Mouse (Mus musculus) limb, embryonic 11.5 days (tissue): ENCODE measurements around the gene Jmjd8. TPM values are rescaled to one million over a fixed set of nuclear protein-coding genes. Genes with fewer than 3 reads are reported as not detected.

Source experiments
- ATAC-seq: fragments of 200-750 bp; cut with Nextera tagmentation; 2 replicates; pipeline ENCODE4 v1.8.0; 2017; ENCODE audit warnings: low read depth; ENCODE audit not compliant: insufficient number of reproducible peaks, low FRiP score, low TSS enrichment
- DNase-seq: peaks from one replicate; pipeline ENCODE4 v3.0.0-alpha.2; 2015; ENCODE audit warnings: low spot score
- H3K27ac ChIP-seq: fragments of 300-500 bp; sonication (generic); replicated peaks from 2 replicates; pipeline ENCODE4 v1.5.1; 2014; ENCODE audit warnings: low read depth, mild to moderate bottlenecking, low read length
- H3K27me3 ChIP-seq: fragments of 300-500 bp; sonication (generic); 2 replicates; pipeline ENCODE4 v1.6.1; 2014; ENCODE audit warnings: mild to moderate bottlenecking, low read length, mixed read lengths; ENCODE audit not compliant: control insufficient read depth, insufficient read depth
- H3K36me3 ChIP-seq: fragments of 300-500 bp; sonication (generic); 2 replicates; pipeline ENCODE4 v1.6.1; 2014; ENCODE audit warnings: mild to moderate bottlenecking, low read length, moderate library complexity, mixed read lengths; ENCODE audit not compliant: control insufficient read depth, insufficient read depth
- H3K4me1 ChIP-seq: fragments of 300-500 bp; sonication (generic); 2 replicates; pipeline ENCODE4 v1.6.1; 2014; ENCODE audit warnings: low read length, mixed read lengths; ENCODE audit not compliant: control insufficient read depth, insufficient read depth
- H3K4me2 ChIP-seq: fragments of 300-500 bp; sonication (generic); 2 replicates; pipeline ENCODE4 v1.6.1; 2014; ENCODE audit warnings: low read depth, mild to moderate bottlenecking, moderate library complexity; ENCODE audit not compliant: severe bottlenecking
- H3K4me3 ChIP-seq: fragments of 300-500 bp; sonication (generic); 2 replicates; pipeline ENCODE4 v1.5.1; 2014; ENCODE audit warnings: low read depth, low read length
- H3K9ac ChIP-seq: fragments of 300-500 bp; sonication (generic); 2 replicates; pipeline ENCODE4 v1.6.1; 2014; ENCODE audit warnings: mild to moderate bottlenecking, low read length
- H3K9me3 ChIP-seq: fragments of 300-500 bp; sonication (generic); 2 replicates; pipeline ENCODE4 v1.6.1; 2016; ENCODE audit warnings: low read length; ENCODE audit not compliant: control insufficient read depth
- WGBS: fragments of 180-500 bp; shearing (Covaris S2); extraction: QIAGEN DNeasy Blood & Tissue Kit; methylation state at CpG from one replicate; pipeline ENCODE4 v1.1.7; 2014; 5-methylcytosine and 5-hydroxymethylcytosine counted together
- polyA plus RNA-seq: library from polyadenylated mRNA; unstranded; fragments of >200 nt; fragmentation: Nextera tagmentation; extraction: Ambion mirVana; gene quantifications from 2 replicates; pipeline ENCODE4 v1.2.1, GENCODE M21; 2014

Gene Jmjd8
- polyA plus RNA-seq, 1 experiment from 2014 or later, result 45.5 TPM

DNA sequence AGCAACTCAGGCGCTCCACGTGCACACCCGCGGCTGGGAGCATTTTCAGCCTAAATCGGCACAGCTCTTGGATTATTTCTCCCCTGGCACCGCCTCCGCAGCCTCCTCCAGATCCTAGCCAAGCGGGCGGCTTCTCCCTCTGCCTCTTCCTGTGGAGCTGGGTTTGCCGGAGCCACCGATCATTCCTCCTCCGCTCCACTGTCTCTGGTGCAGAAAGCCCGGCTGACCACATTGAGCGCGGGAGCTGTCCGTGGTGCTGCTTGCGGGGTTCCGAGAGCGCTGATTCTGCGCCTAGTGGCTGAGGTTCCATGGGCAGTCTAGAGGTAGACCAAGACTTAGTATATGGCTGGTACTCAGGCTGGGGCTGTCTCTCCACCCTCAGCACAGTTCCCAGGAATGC, 15.2 kb upstream of the Jmjd8 start:
- WGBS, result 4% methylated on average over 20 of the region's 20 CpGs
- ATAC-seq (no peak), DNase-seq (peak; percentile 97)
- H3K36me3 ChIP-seq, result no peaks in the 10 kb centered on the region
- H3K9me3 ChIP-seq, result no peaks in the 10 kb centered on the region
- H3K4me2 ChIP-seq, result no peak overlapping the region
- peaks cover 45% of the 10 kb centered on the region for H3K27me3 ChIP-seq
- 0 out of 2 replicates have a peak, but pooled peaks cover 2% of the 10 kb centered on the region for H3K4me1 ChIP-seq
- H3K27ac ChIP-seq, result no peak overlapping the region
- no peak overlapping the region for H3K9ac ChIP-seq
- H3K4me3 ChIP-seq, result no peak overlapping the region

DNA sequence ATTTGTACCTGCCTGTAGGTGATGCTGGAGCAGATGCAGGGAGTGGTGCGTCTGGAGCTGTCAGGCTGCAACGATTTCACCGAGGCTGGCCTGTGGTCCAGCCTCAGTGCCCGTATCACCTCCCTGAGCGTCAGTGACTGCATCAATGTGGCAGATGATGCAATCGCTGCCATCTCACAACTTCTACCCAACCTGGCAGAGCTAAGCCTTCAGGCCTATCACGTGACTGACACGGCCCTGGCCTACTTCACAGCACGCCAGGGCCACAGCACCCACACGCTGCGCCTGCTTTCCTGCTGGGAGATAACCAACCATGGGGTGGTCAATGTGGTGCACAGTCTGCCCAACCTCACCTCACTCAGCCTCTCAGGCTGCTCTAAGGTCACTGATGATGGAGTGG, 11.0 kb upstream of the Jmjd8 start:
- Histone ChIP-seq H3K4me1 (no peaks in the 10 kb centered on the region), H3K9ac (no peak overlapping the region), H3K4me2 (no peak overlapping the region), H3K27ac (no peak overlapping the region), H3K9me3 (no peaks in the 10 kb centered on the region), H3K36me3 (no peaks in the 10 kb centered on the region), H3K4me3 (no peak overlapping the region), H3K27me3 (peaks cover 42% of the 10 kb centered on the region)
- WGBS, result 76% methylated on average over 11 of the region's 11 CpGs
- DNase-seq (no peak), ATAC-seq (no peak)

DNA sequence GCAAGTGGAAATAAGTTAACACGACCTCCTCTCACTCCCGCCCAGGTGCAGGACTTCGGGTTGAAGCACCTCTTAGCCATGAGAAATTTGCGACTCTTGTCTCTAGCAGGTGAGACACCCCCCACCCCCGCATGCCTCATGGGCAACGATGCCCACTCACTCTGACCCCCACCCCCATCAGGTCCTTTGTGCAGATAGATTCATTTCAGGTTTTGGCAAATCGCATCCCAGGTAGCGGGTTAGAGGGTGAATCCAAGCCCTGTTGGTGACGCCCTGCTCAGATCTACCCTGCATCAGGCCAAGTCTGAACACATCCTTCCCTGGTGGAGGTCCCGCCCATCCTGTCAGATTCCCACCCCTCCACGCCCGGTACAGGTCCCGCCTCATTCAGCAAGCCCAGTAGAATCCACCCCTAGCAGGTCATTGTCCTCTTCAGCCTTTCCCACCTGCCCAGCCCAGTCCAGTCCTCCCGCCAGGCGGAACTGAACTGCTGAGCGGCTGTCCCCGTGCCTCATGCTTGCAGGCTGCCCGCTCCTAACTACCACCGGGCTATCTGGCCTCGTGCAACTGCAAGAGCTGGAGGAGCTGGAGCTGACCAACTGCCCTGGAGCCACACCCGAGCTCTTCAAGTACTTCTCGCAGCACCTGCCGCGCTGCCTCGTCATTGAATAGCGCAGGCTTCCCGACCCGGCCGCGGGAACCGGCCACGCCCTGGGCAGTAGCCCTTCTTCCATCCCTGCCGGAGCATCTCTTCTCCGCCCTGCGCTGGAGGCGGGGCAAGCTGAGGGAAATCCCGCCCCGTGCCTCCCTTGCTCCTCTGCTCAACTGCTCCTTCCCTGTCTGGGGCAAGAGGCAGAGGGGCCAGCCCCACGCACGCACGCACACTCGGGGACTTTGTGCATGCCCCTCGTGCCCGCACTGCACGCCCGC, 9.6 kb upstream of the Jmjd8 start:
- Histone ChIP-seq H3K27ac (no peak overlapping the region), H3K4me2 (peak overlapping the region; percentile 20), H3K4me3 (0 out of 2 replicates have a peak overlapping the region, but pooled peaks have one; percentile 6), H3K4me1 (peaks cover 3% of the 10 kb centered on the region; the same call in 1 of the 2 replicates), H3K36me3 (no peaks in the 10 kb centered on the region), H3K27me3 (peaks cover 40% of the 10 kb centered on the region), H3K9ac (no peak overlapping the region), H3K9me3 (no peaks in the 10 kb centered on the region)
- WGBS, result 5% methylated on average over 46 of the region's 46 CpGs
- no peak for DNase-seq
- no peak for ATAC-seq

DNA sequence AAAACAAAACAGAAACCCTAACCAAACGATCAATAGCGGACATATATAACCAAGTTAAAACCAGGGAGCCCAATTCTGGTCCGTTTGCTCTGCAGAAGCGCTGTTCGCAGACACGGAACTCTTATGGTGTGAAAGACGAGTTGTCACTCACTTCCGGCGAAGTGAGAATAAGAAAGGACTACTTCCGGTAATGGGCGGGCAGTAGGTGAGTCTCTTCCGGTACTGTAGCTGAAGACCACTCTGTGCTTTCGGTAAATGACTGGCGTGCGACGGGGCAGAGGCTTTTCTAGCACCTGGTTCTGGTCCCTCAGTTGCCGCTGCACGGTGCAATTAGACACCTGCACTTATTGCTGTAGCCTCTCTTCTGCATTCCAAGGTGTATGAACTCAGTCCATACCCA, 5.2 kb upstream of the Jmjd8 start, which contains the start of gene Wdr24:
Gene Wdr24, plus strand, starts transcription at position 176 of the 400 bp plus-strand sequence.
- Histone ChIP-seq H3K9me3 (no peaks in the 10 kb centered on the region), H3K9ac (peak within 1 kb of the TSS; percentile 64; the same call in 1 of the 2 replicates), H3K4me2 (peak within 1 kb of the TSS; percentile 96), H3K4me1 (peaks cover 15% of the 10 kb centered on the region), H3K27ac (no peak within 1 kb of the TSS), H3K4me3 (peak within 1 kb of the TSS; percentile 54), H3K27me3 (peaks cover 24% of the 10 kb centered on the region), H3K36me3 (peaks cover 4% of the 10 kb centered on the region; the same call in 1 of the 2 replicates)
- ATAC-seq (peak; percentile 33; the same call in 1 of the 2 replicates), DNase-seq (peak; percentile 80)
- under 1% methylated on average over 18 of the region's 18 CpGs for WGBS

DNA sequence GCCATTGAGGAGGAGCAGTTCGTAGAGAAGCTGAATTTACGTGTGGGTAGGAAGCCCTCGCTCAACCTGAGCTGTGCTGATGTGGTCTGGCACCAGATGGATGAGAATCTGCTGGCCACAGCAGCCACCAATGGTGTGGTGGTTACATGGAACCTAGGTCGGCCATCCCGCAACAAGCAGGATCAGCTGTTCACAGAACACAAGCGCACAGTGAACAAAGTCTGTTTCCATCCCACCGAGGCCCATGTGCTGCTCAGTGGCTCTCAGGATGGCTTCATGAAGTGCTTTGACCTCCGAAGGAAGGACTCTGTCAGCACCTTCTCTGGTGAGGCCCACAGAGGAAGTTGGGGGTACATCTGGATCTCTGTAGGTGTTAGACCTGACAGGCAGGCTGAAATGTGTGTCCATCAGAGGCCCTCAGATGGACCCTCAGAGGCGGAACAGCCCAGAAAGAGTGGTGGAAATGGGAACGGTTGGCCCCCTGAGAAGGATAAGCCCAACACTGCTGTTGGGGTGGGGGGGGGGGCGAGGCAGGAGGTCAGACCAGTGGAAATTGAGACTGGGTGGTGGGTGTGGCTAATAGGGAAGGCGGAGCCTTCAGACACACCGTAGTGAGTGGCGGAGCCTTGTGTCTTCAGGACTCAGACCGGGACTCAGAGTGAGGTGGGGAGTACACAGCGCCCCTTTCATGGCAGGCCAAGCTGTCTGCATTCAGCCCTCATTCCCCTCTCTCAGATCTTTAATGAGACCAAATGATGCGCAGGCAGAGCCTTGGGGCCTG, 4.1 kb upstream of the Jmjd8 start:
- H3K36me3 ChIP-seq, result peaks cover 4% of the 10 kb centered on the region; the same call in 1 of the 2 replicates
- H3K27ac ChIP-seq, result no peak overlapping the region
- H3K4me3 ChIP-seq, result peak overlapping the region; percentile 54
- WGBS, result 72% methylated on average over 17 of the region's 17 CpGs
- ATAC-seq, result no peak
- H3K9me3 ChIP-seq, result no peaks in the 10 kb centered on the region
- DNase-seq, result no peak
- peak overlapping the region; percentile 96; the same call in 1 of the 2 replicates for H3K4me2 ChIP-seq
- H3K27me3 ChIP-seq, result peaks cover 13% of the 10 kb centered on the region
- 0 out of 2 replicates have a peak overlapping the region, but pooled peaks have one; percentile 5 for H3K9ac ChIP-seq
- peaks cover 18% of the 10 kb centered on the region for H3K4me1 ChIP-seq

DNA sequence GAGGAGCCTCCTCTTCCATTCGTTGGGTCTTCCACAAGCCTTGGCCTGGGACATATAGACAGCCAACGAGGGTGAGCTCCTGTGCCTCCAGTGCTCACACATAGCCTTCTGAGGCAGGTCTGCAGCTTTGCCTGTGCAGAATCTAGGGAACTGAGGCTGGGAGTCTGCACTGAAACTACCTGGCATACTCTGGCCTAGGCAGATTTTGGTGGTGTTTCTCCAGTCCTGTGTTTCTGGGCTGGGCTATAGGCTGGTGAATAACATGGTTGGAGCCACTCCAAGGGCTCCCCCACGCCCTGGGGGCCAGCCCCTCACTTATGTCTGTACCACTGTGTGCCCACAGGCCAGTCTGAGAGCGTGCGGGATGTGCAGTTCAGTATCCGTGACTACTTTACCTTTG, 3.4 kb upstream of the Jmjd8 start:
- Histone ChIP-seq H3K27ac (no peak overlapping the region), H3K36me3 (peaks cover 5% of the 10 kb centered on the region; the same call in 1 of the 2 replicates), H3K4me1 (peaks cover 23% of the 10 kb centered on the region), H3K9me3 (no peaks in the 10 kb centered on the region), H3K27me3 (peaks cover 5% of the 10 kb centered on the region), H3K4me2 (no peak overlapping the region), H3K9ac (no peak overlapping the region), H3K4me3 (no peak overlapping the region)
- DNase-seq (no peak), ATAC-seq (no peak)
- 88% methylated on average over 6 of the region's 6 CpGs for WGBS

DNA sequence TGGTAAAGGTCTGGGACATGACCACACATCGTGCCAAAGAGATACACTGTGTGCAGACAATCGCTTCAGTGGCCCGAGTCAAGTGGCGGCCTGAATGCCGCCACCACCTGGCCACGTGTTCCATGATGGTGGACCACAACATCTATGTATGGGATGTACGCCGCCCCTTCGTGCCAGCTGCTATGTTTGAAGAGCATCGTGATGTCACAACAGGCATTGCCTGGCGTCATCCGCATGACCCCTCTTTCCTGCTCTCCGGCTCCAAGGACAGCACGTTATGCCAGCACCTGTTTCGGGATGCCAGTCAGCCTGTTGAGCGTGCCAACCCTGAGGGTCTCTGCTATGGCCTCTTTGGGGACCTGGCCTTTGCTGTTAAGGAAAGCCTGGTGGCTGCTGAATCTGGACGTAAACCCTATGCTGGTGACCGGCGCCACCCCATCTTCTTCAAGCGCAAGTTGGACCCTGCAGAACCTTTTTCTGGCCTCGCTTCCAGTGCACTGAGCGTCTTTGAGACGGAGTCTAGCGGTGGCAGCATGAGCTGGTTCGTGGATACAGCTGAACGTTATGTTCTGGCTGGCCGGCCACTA, 2.6 kb upstream of the Jmjd8 start:
- Histone ChIP-seq H3K9me3 (no peaks in the 10 kb centered on the region), H3K4me1 (peaks cover 23% of the 10 kb centered on the region), H3K27me3 (no peaks in the 10 kb centered on the region), H3K4me3 (no peak overlapping the region), H3K27ac (no peak overlapping the region), H3K9ac (no peak overlapping the region), H3K4me2 (no peak overlapping the region), H3K36me3 (peaks cover 13% of the 10 kb centered on the region)
- no peak for DNase-seq
- WGBS, result 93% methylated on average over 27 of the region's 27 CpGs
- ATAC-seq, result no peak

DNA sequence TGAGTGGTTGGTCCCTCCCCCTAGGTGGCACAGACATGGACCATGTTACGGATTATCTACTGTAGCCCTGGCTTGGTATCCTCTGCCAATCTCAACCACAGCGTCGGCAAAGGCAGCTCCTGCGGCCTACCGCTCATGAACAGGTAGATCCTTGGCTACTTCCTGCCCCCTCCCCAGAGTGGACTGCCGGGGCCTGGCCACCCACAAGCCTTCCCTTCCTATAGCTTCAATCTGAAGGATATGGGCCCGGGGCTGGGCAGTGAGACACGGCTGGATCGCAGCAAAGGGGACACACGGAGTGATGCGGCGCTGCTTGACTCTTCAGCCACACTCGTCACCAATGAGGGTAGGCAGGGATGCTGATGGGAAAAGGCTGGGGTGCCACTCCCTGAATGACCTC, 1.7 kb upstream of the Jmjd8 start:
- Histone ChIP-seq H3K27ac (no peak overlapping the region), H3K4me2 (no peak overlapping the region), H3K9ac (no peak overlapping the region), H3K4me3 (no peak overlapping the region), H3K27me3 (no peaks in the 10 kb centered on the region), H3K4me1 (peaks cover 32% of the 10 kb centered on the region), H3K36me3 (peaks cover 17% of the 10 kb centered on the region), H3K9me3 (no peaks in the 10 kb centered on the region)
- ATAC-seq (no peak), DNase-seq (no peak)
- 92% methylated on average over 13 of the region's 13 CpGs for WGBS
